Mouse (Mus musculus): ENCODE results near the gene Zhx3.

The Zhx3 gene

DNA sequence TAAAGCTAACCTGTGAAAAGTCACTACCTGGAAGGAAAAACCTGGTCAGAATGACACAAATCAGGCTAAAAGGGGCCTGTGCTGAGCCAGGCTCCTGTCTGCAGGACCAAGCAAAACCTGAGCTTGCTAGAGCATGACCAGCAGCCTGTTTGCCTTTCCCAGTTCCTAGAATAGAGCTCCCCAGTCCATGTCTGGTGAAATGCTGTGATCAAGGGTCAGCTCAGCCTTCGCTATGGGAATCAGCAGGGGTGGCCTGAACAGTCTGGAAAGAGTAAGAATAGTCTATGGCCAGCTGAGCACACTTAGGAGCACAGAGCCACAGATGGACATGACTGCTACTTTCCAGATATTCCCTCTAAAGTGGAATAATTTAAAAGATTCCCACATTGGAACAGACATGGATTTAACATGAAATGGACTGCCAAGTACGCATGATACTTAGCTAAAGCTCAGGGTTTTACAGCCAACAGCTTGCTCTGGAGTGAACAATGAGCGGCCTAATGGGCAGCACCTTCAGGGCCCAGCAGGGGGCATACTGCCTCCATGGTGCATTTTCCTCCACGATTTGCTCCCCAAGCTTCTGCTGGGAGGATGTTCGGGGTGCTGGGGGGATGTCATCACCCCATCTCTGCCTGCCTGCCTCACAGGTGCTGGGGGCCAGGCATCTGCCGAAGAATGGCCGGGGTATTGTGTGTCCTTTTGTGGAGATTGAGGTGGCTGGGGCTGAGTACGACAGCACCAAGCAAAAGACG, 112.2 kb downstream of the Zhx3 start:
- DNase-seq (ENCODE audit: low spot score): peak; percentile 10

- no peak for DNase-seq (ENCODE audit: low spot score)
These were observed 116.1 kb downstream of the Zhx3 start for GRCm38 (mm10) chr2:160756583-160757203.

DNA sequence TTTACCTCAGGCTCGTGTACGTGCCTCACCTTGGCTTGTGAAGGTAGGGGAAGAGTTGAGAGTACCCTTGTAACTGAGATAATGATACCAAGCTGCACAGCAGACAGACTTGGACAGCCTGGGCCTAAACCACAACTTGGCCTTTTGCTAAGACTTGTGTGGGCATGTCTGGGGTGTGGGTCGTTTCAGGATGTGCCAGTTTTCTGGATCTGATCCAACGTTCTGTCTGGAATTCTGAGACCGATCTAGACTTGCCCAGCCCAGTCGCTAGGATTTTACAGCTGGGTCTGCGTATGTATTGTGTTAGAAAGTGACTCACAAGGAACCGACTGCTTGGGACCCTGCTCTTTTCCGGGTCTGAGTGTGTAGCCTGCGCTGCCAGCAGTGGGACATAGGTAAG, 125.7 kb downstream of the Zhx3 start:
- DNase-seq (ENCODE audit: low spot score): no peak

GRCm38 (mm10) chr2:160746637-160747036, 126.2 kb downstream of the Zhx3 start:
- DNase-seq (ENCODE audit: low spot score): no peak

GRCm38 (mm10) chr2:160745497-160745896, 127.3 kb downstream of the Zhx3 start:
- DNase-seq (ENCODE audit: low spot score): no peak

- DNase-seq (ENCODE audit: low spot score): no peak
These were observed 128.0 kb downstream of the Zhx3 start for GRCm38 (mm10) chr2:160744823-160745210.

DNA sequence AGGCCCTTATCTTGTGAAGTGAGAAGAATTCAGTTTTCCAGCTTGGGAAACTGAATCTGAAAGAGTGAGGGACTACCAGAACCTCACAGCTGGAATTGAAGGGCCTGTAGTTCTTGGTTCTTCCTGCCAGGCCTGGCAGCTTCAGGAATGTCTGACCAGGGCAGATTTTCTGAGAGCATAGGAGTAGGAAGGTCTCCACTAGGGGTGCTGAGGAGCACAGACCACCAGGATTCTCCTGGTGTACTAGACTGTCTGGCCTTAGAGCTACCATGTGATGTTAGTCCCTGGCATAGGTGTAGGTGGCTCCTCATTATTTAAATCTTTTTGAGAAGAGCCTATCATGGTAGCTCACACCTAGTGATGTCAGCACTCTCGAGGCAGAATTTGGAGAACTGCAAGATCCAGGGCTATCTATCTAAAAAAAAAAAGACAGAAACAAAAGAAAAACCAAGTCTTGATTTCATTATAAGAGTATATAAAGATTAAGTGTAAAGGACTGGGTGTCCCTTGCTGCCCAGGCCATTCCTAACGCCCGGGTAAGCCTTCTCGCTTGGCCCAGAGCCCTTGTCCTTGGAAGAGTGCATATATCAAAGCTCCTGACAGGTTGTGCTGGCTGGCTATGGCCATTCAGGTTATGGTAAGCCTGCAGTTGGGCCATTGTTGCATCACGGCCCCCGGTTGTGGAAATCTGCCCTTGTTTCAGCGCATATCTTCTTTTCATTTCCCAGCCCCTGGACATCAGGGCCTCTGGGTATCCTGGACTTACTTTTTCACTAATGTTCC, 128.6 kb downstream of the Zhx3 start:
- no peak for DNase-seq (ENCODE audit: low spot score)

DNA sequence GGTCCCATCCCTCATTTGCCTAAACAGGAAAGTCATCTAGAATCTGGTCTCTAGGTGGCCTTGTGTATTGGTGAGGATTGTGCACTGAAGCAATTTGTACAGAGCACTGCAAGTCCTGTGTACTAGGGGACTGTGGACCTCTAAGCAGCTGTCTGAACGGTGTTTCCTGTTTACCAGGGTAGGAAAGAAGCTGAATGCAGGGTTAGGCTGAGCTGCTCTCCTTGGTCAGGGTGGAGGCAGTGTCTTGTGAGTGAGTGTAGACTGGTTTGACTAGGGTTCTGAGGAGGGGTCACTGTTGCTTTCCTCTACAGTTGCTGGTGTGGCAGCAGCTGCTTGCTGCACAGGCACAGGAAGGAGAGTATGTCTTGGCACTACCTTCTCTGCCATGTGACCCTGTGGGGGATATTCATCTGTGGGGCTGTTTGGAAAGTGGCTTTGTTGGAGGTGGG, 130.6 kb downstream of the Zhx3 start:
- no peak for DNase-seq (ENCODE audit: low spot score)

GRCm38 (mm10) chr2:160741580-160741979, 131.2 kb downstream of the Zhx3 start:
- no peak for DNase-seq (ENCODE audit: low spot score)

DNA sequence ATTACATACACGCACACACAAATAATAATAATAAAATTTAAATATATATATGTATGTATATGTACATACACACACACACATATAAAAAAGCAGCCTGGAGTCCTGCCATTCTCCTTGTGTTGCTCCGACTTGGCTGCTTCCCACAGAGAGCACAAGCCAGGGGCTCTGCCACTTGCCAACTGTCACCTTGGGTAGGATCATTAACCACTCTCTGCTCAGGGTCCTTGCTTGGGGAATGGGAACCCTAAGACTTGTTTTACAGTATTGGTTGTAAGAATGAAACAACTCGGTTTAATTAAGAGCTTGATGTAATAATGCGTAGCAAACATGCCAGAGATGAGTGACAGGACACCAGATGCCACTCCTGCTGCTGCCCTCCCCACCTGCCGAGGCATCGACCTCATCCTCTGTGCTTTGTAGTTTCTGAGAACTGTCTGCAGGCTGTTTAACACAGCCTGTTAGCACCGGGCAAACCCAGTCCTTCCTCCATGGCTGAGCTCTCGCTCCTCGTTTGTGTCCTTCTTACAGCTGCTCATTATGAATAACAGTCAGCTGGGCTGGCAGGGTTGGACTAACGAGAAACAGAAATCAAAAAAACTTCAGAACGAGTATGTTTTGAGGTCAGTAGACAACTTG, 132.2 kb downstream of the Zhx3 start:
- no peak for DNase-seq (ENCODE audit: low spot score)

- no peak for DNase-seq (ENCODE audit: low spot score)
These were observed 133.0 kb downstream of the Zhx3 start for GRCm38 (mm10) chr2:160739647-160740356.

DNA sequence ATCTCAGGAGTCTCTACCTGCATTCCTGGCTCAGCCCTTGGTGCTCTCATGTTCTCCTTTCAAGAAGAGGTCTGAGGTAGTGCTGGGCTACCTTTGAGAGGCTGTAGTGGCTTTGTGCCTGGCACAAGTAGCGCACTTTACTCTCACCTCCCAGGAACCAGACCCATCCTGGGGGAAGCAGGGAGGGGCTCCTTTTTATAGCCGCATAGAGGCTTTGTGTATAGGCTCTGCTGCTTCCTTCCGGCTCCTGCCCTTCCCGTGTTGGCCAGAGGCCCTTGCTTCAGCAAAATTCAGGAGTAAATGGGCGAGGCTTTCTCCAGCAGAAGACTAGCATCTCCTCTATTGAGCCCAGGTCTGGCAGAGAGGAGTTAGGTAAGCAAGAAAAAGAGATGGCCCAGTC, 134.4 kb downstream of the Zhx3 start:
- no peak for DNase-seq (ENCODE audit: low spot score)

DNA sequence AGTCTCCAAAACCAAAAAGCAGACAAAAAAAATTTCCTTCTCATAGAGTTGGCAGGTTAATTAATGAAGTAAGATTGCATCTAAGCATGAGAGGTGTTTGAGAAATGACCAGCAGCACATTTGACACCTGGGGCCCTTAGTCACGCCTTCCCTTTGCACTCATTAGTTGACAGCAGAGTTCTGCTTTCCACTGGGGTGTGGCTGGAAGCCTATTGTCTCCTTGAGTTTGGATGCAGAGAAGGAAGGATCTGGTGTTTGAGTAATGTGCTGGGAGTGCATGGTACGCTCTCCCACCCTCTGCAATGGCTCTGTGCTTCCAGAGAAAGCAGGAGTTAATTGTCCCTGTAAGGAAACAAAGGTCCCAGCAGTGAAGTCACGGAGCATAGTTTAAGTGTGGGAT, 136.3 kb downstream of the Zhx3 start:
- DNase-seq (ENCODE audit: low spot score): no peak

- no peak for DNase-seq (ENCODE audit: low spot score)
These were observed 137.0 kb downstream of the Zhx3 start for GRCm38 (mm10) chr2:160735706-160736310.

DNA sequence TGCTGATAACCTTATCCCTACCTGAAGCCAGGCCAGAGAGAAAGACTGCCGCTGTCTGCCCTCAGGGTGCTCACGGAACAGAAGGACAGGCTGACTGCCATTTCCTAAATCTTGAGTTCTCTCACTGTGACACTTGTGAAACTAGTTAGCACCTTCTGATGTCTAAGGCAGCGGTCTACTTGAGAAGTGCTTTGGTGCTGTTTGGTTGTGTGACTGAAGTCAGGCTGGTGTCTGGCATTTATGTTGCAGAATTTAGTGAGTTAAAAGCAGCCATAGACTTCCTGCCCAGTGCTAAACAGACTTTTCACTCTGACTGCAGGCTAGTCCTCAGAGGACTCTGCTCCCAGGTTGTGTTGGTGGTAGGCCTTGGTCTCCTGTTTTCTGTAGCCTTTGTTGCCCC, 138.5 kb downstream of the Zhx3 start:
- no peak for DNase-seq (ENCODE audit: low spot score)

- DNase-seq (ENCODE audit: low spot score): no peak
These were observed 139.7 kb downstream of the Zhx3 start for GRCm38 (mm10) chr2:160733131-160733531.

GRCm38 (mm10) chr2:160732420-160732995, 140.3 kb downstream of the Zhx3 start:
- DNase-seq (ENCODE audit: low spot score): no peak

GRCm38 (mm10) chr2:160731839-160732261, 140.9 kb downstream of the Zhx3 start:
- no peak for DNase-seq (ENCODE audit: low spot score)

DNA sequence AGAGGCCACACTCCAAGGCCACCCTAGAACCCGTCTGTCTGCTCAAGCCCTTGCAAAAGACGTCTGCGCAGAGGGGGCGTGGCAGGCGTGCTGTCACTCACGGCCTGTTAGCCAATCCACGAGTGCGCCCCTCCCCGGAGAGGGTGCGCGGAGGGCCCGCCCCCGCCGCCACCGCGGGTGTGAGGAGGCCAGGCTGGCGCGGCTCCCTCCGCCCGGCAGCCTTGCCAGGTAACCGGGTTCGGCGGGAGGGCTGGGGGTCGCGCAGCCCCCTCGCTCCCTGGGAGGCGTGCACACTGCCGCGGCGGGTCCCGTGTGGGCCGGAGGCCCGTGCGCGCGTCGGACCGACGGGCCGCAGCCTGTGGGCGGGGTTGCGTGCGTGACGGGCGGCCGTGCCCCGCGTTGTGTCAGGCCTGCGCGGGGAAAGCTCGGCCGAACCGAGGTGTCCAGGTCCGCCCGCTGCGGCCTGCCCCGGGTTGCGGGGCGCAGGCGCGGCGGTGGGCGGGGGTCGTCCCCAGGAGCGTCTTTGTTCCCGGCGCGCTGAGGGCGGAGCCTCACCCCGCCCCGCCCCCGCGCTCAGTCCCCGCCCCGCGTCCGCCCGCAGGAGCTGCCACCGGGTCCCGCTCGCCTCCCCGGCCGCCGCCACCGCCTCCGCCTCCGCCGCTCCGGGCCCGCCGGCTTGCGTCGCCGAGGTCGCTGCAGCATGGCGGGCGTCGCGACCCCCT, 141.5 kb downstream of the Zhx3 start, which contains the start of gene Plcg1:
Gene Plcg1, plus strand, starts transcription at position 184 of the 722 bp plus-strand sequence.
- peak; percentile 83 for DNase-seq (ENCODE audit: low spot score)

- DNase-seq (ENCODE audit: low spot score): no peak
These were observed 142.0 kb downstream of the Zhx3 start for GRCm38 (mm10) chr2:160730797-160731116.
